Mouse (Mus musculus): Measurements from ENCODE around the gene Oprd1. TPM values are rescaled to one million over a fixed set of nuclear protein-coding genes. Genes with fewer than 3 reads are reported as not detected.
A peak's percentile ranks its signal among the peaks of the same experiment; 100 is the strongest.

The Oprd1 gene
- polyA plus RNA-seq (2015; fragmentation: Nextera tagmentation; extraction: Ambion mirVana) = 0.04 and 0.15 TPM in 2 replicates

DNA sequence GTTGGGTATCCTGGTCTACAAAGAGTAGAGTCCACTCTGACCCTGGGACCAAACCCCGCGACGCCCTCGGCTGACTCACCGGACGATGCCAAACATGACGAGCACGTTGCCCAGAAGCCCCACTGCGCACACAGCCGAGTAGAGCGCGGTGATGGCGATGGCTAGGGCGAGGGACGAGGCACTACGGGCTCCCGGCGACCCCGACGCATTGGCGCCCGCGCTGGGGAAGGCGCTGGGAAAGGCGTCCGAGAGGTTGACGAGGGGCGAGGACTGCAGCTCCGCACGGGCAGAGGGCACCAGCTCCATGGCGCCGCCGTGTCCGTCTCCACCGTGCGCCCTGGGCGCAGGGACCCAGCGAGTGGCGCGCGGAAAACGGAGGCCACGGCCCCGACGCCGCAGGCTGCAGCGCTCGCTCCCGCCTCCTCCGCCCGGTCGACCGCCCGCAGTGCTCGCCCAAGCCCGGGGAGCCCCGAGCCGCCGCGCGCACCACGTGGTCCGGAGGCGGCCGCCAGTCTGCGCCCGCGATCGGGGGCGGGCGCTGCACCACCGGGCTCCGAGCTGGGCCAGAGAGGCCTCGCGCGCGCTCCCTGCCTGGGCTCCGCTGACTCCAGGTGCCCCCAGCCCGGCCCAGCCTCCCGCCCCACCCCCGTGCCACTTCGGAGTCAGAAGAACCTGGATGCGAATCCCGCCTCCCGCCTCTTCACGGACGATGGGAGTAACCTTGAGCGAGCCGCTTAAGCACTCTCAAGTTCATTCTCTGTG lies at the start of gene Oprd1:
Gene Oprd1 (minus strand): TSS at position 407 of the 762 bp plus-strand sequence.
- Histone ChIP-seq H3K4me2 (ENCODE audit: low read depth, low read length) (peak within 1 kb of the TSS; percentile 77), H3K9ac (ENCODE audit: low read length) (peak within 1 kb of the TSS; percentile 28; the same call in 1 of the 2 replicates), H3K36me3 (ENCODE audit: control insufficient read depth, insufficient read depth, low read length) (no peaks in the 10 kb centered on the region), H3K4me1 (replicated peaks; ENCODE audit: control insufficient read depth, insufficient read depth, low read length) (0 out of 2 replicates have a peak, but pooled peaks cover 3% of the 10 kb centered on the region), H3K27me3 (ENCODE audit: control insufficient read depth, insufficient read depth, low read depth, low read length) (peaks cover 41% of the 10 kb centered on the region), H3K9me3 (ENCODE audit: control insufficient read depth, low read length) (no peaks in the 10 kb centered on the region), H3K4me3 (ENCODE audit: low read length) (peak within 1 kb of the TSS; percentile 50), H3K27ac (ENCODE audit: low read length) (no peak within 1 kb of the TSS)
- under 1% methylated on average over 49 of the region's 89 CpGs for WGBS
- peak; percentile 71 for ATAC-seq (ENCODE audit: low read depth)

DNA sequence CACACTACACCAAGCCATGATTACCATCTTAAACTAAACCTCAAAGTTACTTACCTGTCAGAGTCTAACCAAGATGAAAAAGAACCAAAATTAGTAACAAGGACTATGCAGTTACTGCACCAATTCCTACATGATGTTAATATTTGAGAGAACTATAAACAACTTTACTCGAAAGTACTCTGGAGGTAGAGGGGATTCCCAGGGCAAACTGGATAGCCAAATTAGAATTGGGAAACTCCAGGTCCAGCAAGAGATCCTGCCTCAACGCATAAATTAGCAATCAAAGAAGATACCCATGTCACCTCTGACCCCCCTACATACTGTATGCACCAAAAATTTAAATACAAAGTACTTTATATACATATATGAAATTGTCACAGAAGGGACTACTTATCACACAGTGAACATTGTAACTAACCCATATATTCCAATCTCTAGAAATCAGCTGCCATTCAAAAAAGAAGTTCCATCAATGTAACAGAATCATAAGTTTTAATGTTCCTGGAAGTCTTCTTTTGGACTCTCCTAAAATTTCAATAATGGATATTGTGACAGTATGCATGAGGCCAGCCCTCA lies 43.6 kb upstream of the Oprd1 start:
- Histone ChIP-seq H3K4me1 (replicated peaks; ENCODE audit: control insufficient read depth, insufficient read depth, low read length) (no peaks in the 10 kb centered on the region), H3K9me3 (ENCODE audit: control insufficient read depth, low read length) (no peaks in the 10 kb centered on the region), H3K27ac (ENCODE audit: low read length) (no peak overlapping the region), H3K9ac (ENCODE audit: low read length) (no peak overlapping the region), H3K4me2 (ENCODE audit: low read depth, low read length) (no peak overlapping the region), H3K27me3 (ENCODE audit: control insufficient read depth, insufficient read depth, low read depth, low read length) (no peaks in the 10 kb centered on the region), H3K4me3 (ENCODE audit: low read length) (no peak overlapping the region), H3K36me3 (ENCODE audit: control insufficient read depth, insufficient read depth, low read length) (peaks cover 20% of the 10 kb centered on the region)
- 85% methylated on average over 2 of the region's 2 CpGs for WGBS
- no peak for ATAC-seq (ENCODE audit: low read depth)

DNA sequence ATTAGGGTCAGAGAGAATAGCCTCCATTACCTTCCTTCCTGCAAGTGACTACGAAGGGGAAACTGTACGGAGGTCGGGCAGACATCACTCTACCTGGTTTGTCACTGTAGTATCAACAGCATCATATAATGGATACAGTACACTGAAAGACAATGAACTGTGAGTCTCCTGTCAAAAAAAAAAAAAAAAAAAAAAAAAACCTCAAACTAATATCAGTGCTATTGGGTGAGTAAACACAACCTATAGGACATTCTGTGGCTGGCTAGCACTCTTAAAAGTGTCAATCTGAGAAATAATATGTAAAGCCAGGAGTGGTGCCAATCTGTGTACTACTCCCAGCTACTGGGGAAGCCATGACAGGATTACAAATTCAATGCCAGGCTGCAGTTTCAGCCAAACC lies 38.9 kb upstream of the Oprd1 start:
- Histone ChIP-seq H3K36me3 (ENCODE audit: control insufficient read depth, insufficient read depth, low read length) (peaks cover 13% of the 10 kb centered on the region), H3K9me3 (ENCODE audit: control insufficient read depth, low read length) (no peaks in the 10 kb centered on the region), H3K27ac (ENCODE audit: low read length) (no peak overlapping the region), H3K4me2 (ENCODE audit: low read depth, low read length) (no peak overlapping the region), H3K9ac (ENCODE audit: low read length) (no peak overlapping the region), H3K27me3 (ENCODE audit: control insufficient read depth, insufficient read depth, low read depth, low read length) (no peaks in the 10 kb centered on the region), H3K4me1 (replicated peaks; ENCODE audit: control insufficient read depth, insufficient read depth, low read length) (no peaks in the 10 kb centered on the region), H3K4me3 (ENCODE audit: low read length) (no peak overlapping the region)
- WGBS = 92% methylated on average over 3 of the region's 3 CpGs
- no peak for ATAC-seq (ENCODE audit: low read depth)

- H3K36me3 ChIP-seq (ENCODE audit: control insufficient read depth, insufficient read depth, low read length) = peaks cover 13% of the 10 kb centered on the region
- no peak overlapping the region for H3K27ac ChIP-seq (ENCODE audit: low read length)
- no peak overlapping the region for H3K4me3 ChIP-seq (ENCODE audit: low read length)
- no peaks in the 10 kb centered on the region for H3K27me3 ChIP-seq (ENCODE audit: control insufficient read depth, insufficient read depth, low read depth, low read length)
- WGBS = 59% methylated on average over 22 of the region's 22 CpGs
- no peak overlapping the region for H3K9ac ChIP-seq (ENCODE audit: low read length)
- no peak overlapping the region for H3K4me2 ChIP-seq (ENCODE audit: low read depth, low read length)
- H3K4me1 ChIP-seq (replicated peaks; ENCODE audit: control insufficient read depth, insufficient read depth, low read length) = no peaks in the 10 kb centered on the region
- no peak for ATAC-seq (ENCODE audit: low read depth)
- no peaks in the 10 kb centered on the region for H3K9me3 ChIP-seq (ENCODE audit: control insufficient read depth, low read length)
These were observed 37.7 kb upstream of the Oprd1 start for GRCm38 (mm10) chr4:132181721-132182658.

DNA sequence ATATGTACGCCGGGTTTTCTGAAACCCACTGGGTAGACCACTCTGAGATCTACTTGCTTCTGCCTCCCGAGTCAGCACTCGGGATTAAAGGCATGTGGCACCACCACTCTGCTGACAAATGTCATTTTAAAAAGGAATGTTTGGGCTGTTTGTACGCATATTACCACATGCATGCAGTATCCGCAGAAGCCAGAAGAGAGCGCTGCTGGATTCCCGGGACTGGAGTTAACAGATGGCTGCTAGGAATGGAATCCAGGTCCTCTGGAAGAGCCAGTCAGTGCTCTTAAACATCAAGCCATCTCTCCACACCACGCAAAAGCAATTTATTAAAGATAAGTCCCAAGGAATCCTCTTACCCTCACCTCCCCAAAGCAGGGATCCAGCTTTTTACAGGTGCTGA lies 36.4 kb upstream of the Oprd1 start:
- Histone ChIP-seq H3K27me3 (ENCODE audit: control insufficient read depth, insufficient read depth, low read depth, low read length) (no peaks in the 10 kb centered on the region), H3K36me3 (ENCODE audit: control insufficient read depth, insufficient read depth, low read length) (peaks cover 10% of the 10 kb centered on the region), H3K9ac (ENCODE audit: low read length) (no peak overlapping the region), H3K9me3 (ENCODE audit: control insufficient read depth, low read length) (no peaks in the 10 kb centered on the region), H3K4me3 (ENCODE audit: low read length) (no peak overlapping the region), H3K4me2 (ENCODE audit: low read depth, low read length) (no peak overlapping the region), H3K4me1 (replicated peaks; ENCODE audit: control insufficient read depth, insufficient read depth, low read length) (no peaks in the 10 kb centered on the region), H3K27ac (ENCODE audit: low read length) (no peak overlapping the region)
- 63% methylated on average over 9 of the region's 9 CpGs for WGBS
- no peak for ATAC-seq (ENCODE audit: low read depth)

DNA sequence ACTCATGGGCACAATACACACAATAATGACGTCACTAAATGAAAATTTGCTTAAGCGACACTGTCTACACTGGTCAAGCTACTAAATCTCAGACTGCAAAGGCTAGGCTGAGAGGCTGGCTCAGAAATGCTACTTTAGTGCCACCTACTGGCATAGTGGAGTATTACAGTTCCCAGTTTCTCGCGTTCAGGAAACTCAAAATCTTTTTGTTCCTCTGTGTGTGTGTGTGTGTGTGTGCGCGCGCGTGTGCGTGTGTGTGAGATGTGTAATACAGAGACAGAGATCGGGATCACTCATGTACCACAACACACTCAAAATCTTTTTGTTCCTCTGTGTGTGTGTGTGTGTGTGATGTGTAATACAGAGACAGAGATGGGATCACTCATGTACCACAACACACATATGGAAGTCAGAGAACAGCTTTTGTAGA lies 34.4 kb upstream of the Oprd1 start:
- Histone ChIP-seq H3K4me1 (replicated peaks; ENCODE audit: control insufficient read depth, insufficient read depth, low read length) (no peaks in the 10 kb centered on the region), H3K36me3 (ENCODE audit: control insufficient read depth, insufficient read depth, low read length) (peaks cover 5% of the 10 kb centered on the region; the same call in 1 of the 2 replicates), H3K9ac (ENCODE audit: low read length) (no peak overlapping the region), H3K4me3 (ENCODE audit: low read length) (no peak overlapping the region), H3K9me3 (ENCODE audit: control insufficient read depth, low read length) (no peaks in the 10 kb centered on the region), H3K27ac (ENCODE audit: low read length) (no peak overlapping the region), H3K27me3 (ENCODE audit: control insufficient read depth, insufficient read depth, low read depth, low read length) (no peaks in the 10 kb centered on the region), H3K4me2 (ENCODE audit: low read depth, low read length) (no peak overlapping the region)
- peak; percentile 80 for ATAC-seq (ENCODE audit: low read depth)
- WGBS = 5% methylated on average over 10 of the region's 10 CpGs

DNA sequence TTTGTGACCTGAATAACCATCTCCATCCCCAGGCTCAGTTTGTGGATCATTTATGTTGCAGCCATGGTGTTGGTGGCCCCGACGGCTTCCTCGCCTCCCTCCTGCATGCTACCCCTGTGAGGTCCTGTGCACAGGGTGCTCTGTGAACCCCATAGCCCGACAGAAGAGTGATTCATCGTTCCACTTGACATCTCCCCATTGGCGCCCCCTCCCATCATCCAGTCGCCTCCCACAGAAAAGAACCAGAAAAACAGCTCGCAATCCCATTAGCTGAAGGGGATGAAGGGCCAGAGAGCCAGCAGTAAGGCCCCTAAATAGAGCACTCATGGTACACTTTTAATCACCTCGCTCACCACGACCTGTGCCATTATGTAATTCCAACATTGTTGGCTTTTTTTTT lies 32.2 kb upstream of the Oprd1 start:
- WGBS = 42% methylated on average over 10 of the region's 10 CpGs
- no peaks in the 10 kb centered on the region for H3K9me3 ChIP-seq (ENCODE audit: control insufficient read depth, low read length)
- H3K27me3 ChIP-seq (ENCODE audit: control insufficient read depth, insufficient read depth, low read depth, low read length) = no peaks in the 10 kb centered on the region
- H3K36me3 ChIP-seq (ENCODE audit: control insufficient read depth, insufficient read depth, low read length) = no peaks in the 10 kb centered on the region
- no peak overlapping the region for H3K9ac ChIP-seq (ENCODE audit: low read length)
- ATAC-seq (ENCODE audit: low read depth) = no peak
- H3K4me3 ChIP-seq (ENCODE audit: low read length) = no peak overlapping the region
- no peaks in the 10 kb centered on the region for H3K4me1 ChIP-seq (replicated peaks; ENCODE audit: control insufficient read depth, insufficient read depth, low read length)
- no peak overlapping the region for H3K4me2 ChIP-seq (ENCODE audit: low read depth, low read length)
- H3K27ac ChIP-seq (ENCODE audit: low read length) = no peak overlapping the region

DNA sequence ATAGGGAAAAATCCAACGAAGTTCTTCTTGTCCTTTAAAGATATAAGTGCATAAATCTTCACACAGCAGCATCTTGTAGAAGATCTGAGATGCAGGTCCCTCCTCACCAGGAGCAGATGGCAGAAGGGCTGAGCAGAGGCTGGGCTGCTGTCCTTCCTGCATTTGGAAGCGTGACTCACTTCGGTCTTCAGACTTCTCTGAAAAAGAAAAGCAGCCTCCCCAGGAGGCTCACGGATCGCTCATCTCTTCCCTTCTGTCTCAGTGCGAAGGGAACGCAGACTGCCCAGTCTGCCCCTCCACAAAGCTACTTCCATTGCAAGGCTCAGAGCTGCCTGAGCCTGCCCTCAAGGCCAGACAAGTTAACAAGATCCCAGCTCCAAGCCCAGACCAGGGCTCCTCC lies 26.6 kb upstream of the Oprd1 start:
- Histone ChIP-seq H3K4me2 (ENCODE audit: low read depth, low read length) (no peak overlapping the region), H3K4me1 (replicated peaks; ENCODE audit: control insufficient read depth, insufficient read depth, low read length) (no peaks in the 10 kb centered on the region; the same call in 1 of the 2 replicates), H3K36me3 (ENCODE audit: control insufficient read depth, insufficient read depth, low read length) (no peaks in the 10 kb centered on the region), H3K9ac (ENCODE audit: low read length) (no peak overlapping the region), H3K4me3 (ENCODE audit: low read length) (no peak overlapping the region), H3K9me3 (ENCODE audit: control insufficient read depth, low read length) (no peaks in the 10 kb centered on the region), H3K27me3 (ENCODE audit: control insufficient read depth, insufficient read depth, low read depth, low read length) (no peaks in the 10 kb centered on the region), H3K27ac (ENCODE audit: low read length) (no peak overlapping the region)
- ATAC-seq (ENCODE audit: low read depth) = no peak
- 42% methylated on average over 7 of the region's 7 CpGs for WGBS

DNA sequence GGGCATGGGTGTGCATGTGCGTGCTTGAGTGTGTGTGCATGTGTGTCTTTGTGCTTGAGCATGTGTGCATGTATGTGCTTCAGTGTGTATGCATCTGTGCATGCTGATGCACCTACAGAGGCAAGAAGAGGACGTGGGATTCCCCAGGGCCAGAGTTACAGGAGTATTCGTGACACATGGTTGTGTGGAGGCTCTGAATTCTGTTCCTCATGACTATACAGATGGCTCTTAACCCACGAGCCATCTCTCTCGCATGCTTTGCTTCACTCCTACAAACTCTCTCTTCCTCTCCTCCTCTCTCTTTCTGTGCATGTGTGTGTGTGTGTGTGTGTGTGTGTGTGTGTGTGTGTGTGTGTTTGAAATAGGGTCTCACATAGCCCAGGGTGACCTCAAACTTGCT lies 25.5 kb upstream of the Oprd1 start:
- no peak overlapping the region for H3K4me2 ChIP-seq (ENCODE audit: low read depth, low read length)
- H3K36me3 ChIP-seq (ENCODE audit: control insufficient read depth, insufficient read depth, low read length) = no peaks in the 10 kb centered on the region
- H3K27me3 ChIP-seq (ENCODE audit: control insufficient read depth, insufficient read depth, low read depth, low read length) = no peaks in the 10 kb centered on the region
- H3K9ac ChIP-seq (ENCODE audit: low read length) = no peak overlapping the region
- no peak overlapping the region for H3K4me3 ChIP-seq (ENCODE audit: low read length)
- no peak overlapping the region for H3K27ac ChIP-seq (ENCODE audit: low read length)
- no peak for ATAC-seq (ENCODE audit: low read depth)
- no peaks in the 10 kb centered on the region; the same call in 1 of the 2 replicates for H3K4me1 ChIP-seq (replicated peaks; ENCODE audit: control insufficient read depth, insufficient read depth, low read length)
- H3K9me3 ChIP-seq (ENCODE audit: control insufficient read depth, low read length) = no peaks in the 10 kb centered on the region
- WGBS = 80% methylated on average over 5 of the region's 5 CpGs
